Mouse (Mus musculus) kidney, adult 2 months (tissue): ENCODE measurements around the gene Cstf1. TPM values are rescaled to one million over a fixed set of nuclear protein-coding genes. Genes with fewer than 3 reads are reported as not detected.

Experiments
- DNase-seq: peaks from one replicate; pipeline ENCODE4 v3.0.0; 2021
- H3K27ac ChIP-seq: fragments of 200-500 bp; 2 replicates; pipeline ENCODE4 v1.5.1; 2012; ENCODE audit warnings: low read depth, low read length, control low read depth, inconsistent platforms; ENCODE audit not compliant: insufficient read depth
- H3K27me3 ChIP-seq: fragments of 200-500 bp; replicated peaks from 2 replicates; pipeline ENCODE4 v1.6.1; 2012; ENCODE audit warnings: mild to moderate bottlenecking, moderate library complexity, low read length, inconsistent platforms; ENCODE audit not compliant: control insufficient read depth, insufficient read depth
- H3K36me3 ChIP-seq: fragments of 200-500 bp; 2 replicates; pipeline ENCODE4 v1.6.1; 2012; ENCODE audit warnings: mild to moderate bottlenecking, moderate library complexity, low read length, inconsistent platforms; ENCODE audit not compliant: control insufficient read depth, insufficient read depth
- H3K4me1 ChIP-seq: fragments of 200-500 bp; 2 replicates; pipeline ENCODE4 v1.6.1; 2011; ENCODE audit warnings: low read length; ENCODE audit not compliant: control insufficient read depth, insufficient read depth
- H3K4me3 ChIP-seq: fragments of 200-500 bp; 2 replicates; pipeline ENCODE4 v1.5.1; 2011; ENCODE audit warnings: mild to moderate bottlenecking, low read depth, low read length, control low read depth; ENCODE audit not compliant: insufficient read depth
- CTCF ChIP-seq: fragments of 200-500 bp; conservative IDR thresholded peaks from 2 replicates; pipeline ENCODE4 v1.5.1; 2011; ENCODE audit warnings: low read depth, mild to moderate bottlenecking, control low read depth, low read length, moderate library complexity, mixed read lengths; ENCODE audit not compliant: insufficient read depth, insufficient read length
- POLR2A ChIP-seq: fragments of 200-500 bp; IDR thresholded peaks from one replicate; pipeline ENCODE4 v1.6.1; 2011; ENCODE audit warnings: low read depth, low read length, control low read depth
- whole genome bisulfite sequencing: fragments of 180-500 bp; shearing (Covaris S2); methylation state at CpG from one replicate; pipeline ENCODE4 v1.1.7; 2018; 5-methylcytosine and 5-hydroxymethylcytosine counted together
- polyA plus RNA-seq: library from polyadenylated mRNA; depleted of rRNA; stranded (reverse); fragments of >200 nt; gene quantifications from 2 replicates; pipeline ENCODE4 v1.2.3, GENCODE M21; 2012; rRNA removed

Gene Cstf1
- polyA plus RNA-seq: 31.3 and 37.7 TPM in 2 replicates

- Histone ChIP-seq H3K27me3 (no peaks in the 10 kb centered on the region), H3K4me1 (0 out of 2 replicates have a peak, but pooled peaks cover 4% of the 10 kb centered on the region), H3K27ac (peak within 1 kb of the TSS; percentile 93), H3K4me3 (peak within 1 kb of the TSS; percentile 89), H3K36me3 (no peaks in the 10 kb centered on the region; the same call in 1 of the 2 replicates)
- under 1% methylated on average over 66 of the region's 66 CpGs for WGBS
- TF ChIP-seq CTCF (no peak), POLR2A (no peak)
- peak; percentile 98 for DNase-seq
These were observed at the start of gene Cstf1, which contains the start of gene Aurka for GRCm38 (mm10) chr2:172370411-172371223. TSS of gene Cstf1 (plus strand) at chr2:172370681. TSS of gene Aurka (minus strand) at chr2:172370535.

- TF ChIP-seq POLR2A (no peak), CTCF (no peak)
- Histone ChIP-seq H3K27me3 (no peaks in the 10 kb centered on the region), H3K27ac (no peak overlapping the region), H3K4me3 (no peak overlapping the region), H3K36me3 (no peaks in the 10 kb centered on the region), H3K4me1 (no peaks in the 10 kb centered on the region)
- WGBS: 9% methylated on average over 9 of the region's 9 CpGs
- peak; percentile 41 for DNase-seq
These were observed 49.6 kb upstream of the Cstf1 start for GRCm38 (mm10) chr2:172320878-172321277.

GRCm38 (mm10) chr2:172328248-172328647, 42.2 kb upstream of the Cstf1 start:
- no peaks in the 10 kb centered on the region for H3K36me3 ChIP-seq
- H3K4me1 ChIP-seq: no peaks in the 10 kb centered on the region
- H3K4me3 ChIP-seq: no peak overlapping the region
- no peak overlapping the region for H3K27ac ChIP-seq
- no peak for DNase-seq
- TF ChIP-seq CTCF (no peak), POLR2A (no peak)
- no peaks in the 10 kb centered on the region for H3K27me3 ChIP-seq
- 37% methylated on average over 8 of the region's 8 CpGs for WGBS

GRCm38 (mm10) chr2:172329179-172329578, 41.3 kb upstream of the Cstf1 start:
- no peak overlapping the region for H3K27ac ChIP-seq
- 7% methylated on average over 13 of the region's 13 CpGs for WGBS
- peak; percentile 19 for DNase-seq
- no peaks in the 10 kb centered on the region for H3K4me1 ChIP-seq
- H3K27me3 ChIP-seq: no peaks in the 10 kb centered on the region
- no peak overlapping the region for H3K4me3 ChIP-seq
- TF ChIP-seq CTCF: peak; percentile 80
- no peak for TF ChIP-seq POLR2A
- no peaks in the 10 kb centered on the region for H3K36me3 ChIP-seq

- no peak for DNase-seq
- H3K36me3 ChIP-seq: no peaks in the 10 kb centered on the region
- no peaks in the 10 kb centered on the region for H3K4me1 ChIP-seq
- no peaks in the 10 kb centered on the region for H3K27me3 ChIP-seq
- no peak overlapping the region for H3K27ac ChIP-seq
- TF ChIP-seq CTCF (no peak), POLR2A (no peak)
- WGBS: 61% methylated on average over 19 of the region's 19 CpGs
- no peak overlapping the region for H3K4me3 ChIP-seq
These were observed 32.1 kb upstream of the Cstf1 start for GRCm38 (mm10) chr2:172338206-172338942.

- Histone ChIP-seq H3K4me3 (no peak overlapping the region), H3K4me1 (peaks cover 4% of the 10 kb centered on the region; the same call in 1 of the 2 replicates), H3K27ac (no peak overlapping the region), H3K36me3 (no peaks in the 10 kb centered on the region), H3K27me3 (no peaks in the 10 kb centered on the region)
- no peak for DNase-seq
- TF ChIP-seq CTCF (no peak), POLR2A (no peak)
- WGBS: 55% methylated on average over 3 of the region's 3 CpGs
These were observed 29.5 kb upstream of the Cstf1 start for GRCm38 (mm10) chr2:172340936-172341335.

GRCm38 (mm10) chr2:172341606-172342005, 28.9 kb upstream of the Cstf1 start:
- Histone ChIP-seq H3K4me1 (peaks cover 4% of the 10 kb centered on the region; the same call in 1 of the 2 replicates), H3K27ac (no peak overlapping the region), H3K36me3 (no peaks in the 10 kb centered on the region), H3K4me3 (no peak overlapping the region), H3K27me3 (no peaks in the 10 kb centered on the region)
- WGBS: 53% methylated on average over 5 of the region's 5 CpGs
- TF ChIP-seq CTCF (no peak), POLR2A (no peak)
- DNase-seq: no peak
